Mouse (Mus musculus): ENCODE measurements around the gene Duxbl3. TPM values are rescaled to one million over a fixed set of nuclear protein-coding genes. Genes with fewer than 3 reads are reported as not detected.
"Not testable (repeated sequence)": the region's sequence is repeated elsewhere in the genome, so short reads cannot be mapped to it uniquely, and the experiment has no call there.

Gene Duxbl3
- polyA plus RNA-seq (2017; shearing (Covaris generic)), result not detected

DNA sequence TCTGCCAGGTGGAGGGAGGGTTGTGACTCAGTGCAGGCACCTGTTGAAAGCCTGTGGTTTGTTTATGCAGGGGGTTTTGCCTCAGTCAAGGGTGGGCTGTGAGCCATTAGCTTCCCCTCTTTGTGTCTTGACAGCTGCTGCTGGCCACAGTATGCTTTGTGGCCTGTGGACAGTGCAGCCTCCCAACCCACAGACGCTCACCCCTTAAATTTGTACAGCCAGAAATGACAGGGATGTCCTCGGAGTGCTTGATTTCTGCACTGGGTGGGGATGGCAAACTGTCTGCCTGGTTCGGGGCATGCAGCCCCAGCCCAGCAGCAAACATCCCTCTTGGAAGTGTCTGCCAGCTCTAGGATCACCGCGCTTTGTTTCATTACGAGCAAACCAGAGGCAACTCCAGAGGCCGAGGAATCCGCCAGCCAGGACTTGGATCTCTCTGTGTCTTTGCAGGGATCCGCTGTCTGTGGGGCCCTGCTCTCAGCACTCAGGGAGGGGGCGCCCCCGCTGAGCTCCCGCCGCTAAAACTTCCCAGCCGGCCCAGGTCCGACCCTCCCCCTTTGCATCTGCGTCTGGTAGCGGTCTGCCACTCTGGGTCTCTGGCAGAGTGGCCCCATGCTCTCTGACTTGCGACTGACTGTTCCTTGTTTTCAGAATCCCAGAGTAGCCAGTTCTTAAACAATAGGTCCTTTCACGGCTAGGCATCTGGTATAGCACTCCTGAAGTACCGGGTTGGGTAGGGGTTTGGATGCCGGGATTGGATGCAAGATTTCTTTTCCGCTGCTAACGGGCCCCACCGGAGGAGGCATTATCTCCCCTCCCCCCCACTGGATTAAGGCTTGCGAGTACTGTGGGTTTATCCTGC lies at the start of gene Duxbl3:
TSS of gene Duxbl3 (plus strand) at position 207 of the 862 bp plus-strand sequence.
- ATAC-seq, result not testable (repeated sequence)

DNA sequence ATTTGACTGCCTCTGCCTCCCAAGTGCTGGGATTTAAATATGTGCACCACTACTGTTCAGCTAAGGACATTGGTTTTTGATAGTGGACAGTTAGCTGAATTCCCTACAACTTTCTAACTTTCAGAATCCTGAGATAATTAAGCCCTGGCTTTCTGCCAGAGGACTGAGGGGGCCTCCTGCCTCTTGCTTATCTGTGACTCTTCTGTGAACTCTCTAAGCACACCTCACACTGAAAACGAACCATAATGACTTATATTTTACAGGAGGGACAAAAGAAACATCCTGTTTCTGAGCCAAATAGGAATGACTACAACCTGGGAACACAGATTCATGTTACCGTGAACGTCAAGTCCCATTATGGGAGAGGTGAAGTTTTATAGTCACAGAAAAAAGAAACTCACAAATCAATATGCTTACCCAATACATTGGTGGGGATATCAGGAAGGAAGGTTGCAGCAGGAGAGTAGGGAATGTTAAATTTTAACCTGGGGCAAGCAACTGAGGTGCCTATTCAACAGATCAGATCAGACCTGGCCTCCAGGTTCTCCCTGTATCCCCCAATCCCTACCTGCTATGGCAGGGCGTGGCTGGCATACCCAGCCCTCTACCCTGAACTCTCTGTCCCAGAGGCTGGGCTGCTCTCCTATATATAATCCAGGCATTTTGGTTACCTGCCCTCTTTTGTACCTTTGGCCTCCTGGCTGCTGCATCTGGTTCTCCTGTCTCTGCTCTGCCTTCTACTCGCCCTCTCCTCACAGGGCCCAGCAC lies 41.3 kb upstream of the Duxbl3 start:
- not testable (repeated sequence) for ATAC-seq

DNA sequence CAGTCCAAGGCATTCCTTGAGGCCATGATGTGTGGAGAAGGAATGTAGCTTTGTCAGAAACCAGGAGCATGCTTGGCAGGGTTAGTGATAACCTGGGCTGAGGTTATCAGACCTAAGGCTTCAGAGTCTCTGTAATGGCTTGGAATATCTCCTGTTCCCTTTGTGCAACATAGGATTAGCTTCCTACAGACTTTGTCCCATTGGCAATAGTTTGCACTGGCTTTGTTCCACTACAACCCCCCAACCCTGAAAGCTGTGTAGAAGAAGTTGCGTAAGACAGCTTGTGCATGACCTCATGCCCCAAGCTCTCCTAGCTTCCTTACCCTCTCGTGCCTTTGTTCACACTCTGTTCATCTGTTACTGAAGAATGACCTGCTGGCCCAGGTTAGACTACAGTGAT lies 20.6 kb upstream of the Duxbl3 start:
- not testable (repeated sequence) for ATAC-seq

DNA sequence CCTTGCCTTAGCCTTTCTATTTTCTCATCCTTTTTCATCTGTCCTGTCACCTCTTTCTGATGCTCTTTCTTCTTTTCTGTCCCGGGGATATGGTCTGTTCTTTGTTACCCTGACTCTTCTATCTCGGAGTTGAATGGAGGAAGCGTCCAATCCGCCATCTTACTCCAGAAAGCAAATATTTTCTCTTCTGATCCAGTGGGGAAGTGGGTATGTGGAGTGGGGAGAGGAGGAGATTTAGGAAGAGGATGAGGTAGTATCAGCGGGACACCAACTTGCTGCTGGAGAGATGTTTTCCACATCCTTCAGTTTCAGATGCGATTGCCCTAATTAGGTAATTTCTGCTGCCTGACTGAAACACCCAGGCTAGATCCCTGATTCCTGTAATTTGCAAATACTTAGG lies 967 bp downstream of the Duxbl3 start:
- not testable (repeated sequence) for ATAC-seq

DNA sequence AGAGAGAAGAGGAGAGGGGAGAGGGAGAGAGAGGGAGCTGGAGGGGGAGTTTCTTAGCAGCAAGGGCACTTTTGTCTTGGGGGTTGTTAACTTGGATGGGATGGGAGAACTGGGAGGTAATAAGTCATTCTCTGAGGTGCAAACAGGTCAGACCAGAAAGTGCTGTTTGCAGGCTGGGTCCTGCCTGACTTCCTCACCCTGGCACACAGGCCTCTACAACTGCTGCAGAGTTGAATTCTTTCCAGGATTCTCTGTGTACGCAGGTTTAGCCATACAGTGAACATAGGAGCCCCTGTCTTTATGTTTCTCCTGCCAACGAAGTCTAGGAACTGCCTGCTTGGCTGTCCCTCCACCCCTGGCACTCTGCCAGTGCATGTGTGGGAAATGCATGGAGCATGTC lies 29.0 kb downstream of the Duxbl3 start:
- not testable (repeated sequence) for ATAC-seq

DNA sequence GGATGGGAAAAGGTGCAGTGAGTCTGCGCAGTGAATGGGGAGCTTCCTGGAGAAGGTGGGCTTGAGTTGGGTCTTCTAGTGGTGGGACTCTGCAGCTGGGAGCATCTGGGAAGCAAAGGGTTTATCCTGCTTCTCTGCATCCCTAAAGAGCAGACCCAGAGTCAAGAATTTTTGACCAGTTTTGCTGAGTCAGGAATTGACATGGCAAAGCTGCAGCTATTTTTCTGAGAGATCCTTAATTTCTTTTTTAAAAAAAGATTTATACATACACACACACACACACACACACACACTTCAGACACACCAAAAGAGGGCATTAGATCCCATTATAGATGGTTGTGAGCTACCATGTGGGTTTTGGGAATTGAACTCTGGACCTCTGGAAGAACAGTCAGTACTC lies 36.1 kb downstream of the Duxbl3 start:
- ATAC-seq, result no peak

DNA sequence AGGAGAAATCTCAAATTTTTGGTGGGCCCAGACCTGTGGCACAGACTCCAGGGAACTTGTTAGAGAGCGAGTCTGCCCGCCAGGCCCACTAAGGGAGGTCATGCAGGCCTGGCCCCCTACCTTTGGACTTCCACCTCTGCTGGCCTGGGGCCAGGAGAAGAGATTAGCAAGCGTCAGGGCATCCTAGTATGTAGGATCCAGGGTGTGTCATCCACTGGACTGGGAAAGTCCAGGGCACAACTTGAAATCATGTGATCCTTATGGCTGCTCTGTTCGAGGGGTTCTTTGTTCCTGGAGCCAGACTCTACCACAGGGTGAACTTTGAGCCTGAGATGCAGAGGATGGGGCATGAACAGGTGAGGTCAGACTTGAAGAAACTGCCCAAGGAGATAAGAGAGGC lies 39.3 kb downstream of the Duxbl3 start:
- no peak for ATAC-seq

DNA sequence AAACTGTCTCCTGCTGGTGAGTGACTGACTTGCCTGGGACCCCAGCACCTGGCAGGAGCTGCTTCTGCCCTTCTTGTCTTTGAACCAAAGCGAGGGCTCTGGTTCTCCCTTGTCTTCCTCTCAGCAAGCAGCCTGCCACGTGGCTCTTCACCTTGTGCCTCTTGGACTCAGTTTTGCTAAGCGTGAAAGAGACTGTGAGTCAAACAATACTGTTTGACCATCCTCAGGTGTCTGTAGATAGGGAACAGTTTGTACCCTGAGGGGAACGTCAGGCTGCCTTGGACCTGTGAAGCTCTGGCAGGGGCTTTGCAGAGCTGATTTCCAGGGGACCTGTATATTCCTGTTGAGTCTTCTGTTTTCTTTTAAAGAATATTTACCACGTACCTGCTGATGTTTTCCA lies 39.7 kb downstream of the Duxbl3 start:
- ATAC-seq, result no peak

DNA sequence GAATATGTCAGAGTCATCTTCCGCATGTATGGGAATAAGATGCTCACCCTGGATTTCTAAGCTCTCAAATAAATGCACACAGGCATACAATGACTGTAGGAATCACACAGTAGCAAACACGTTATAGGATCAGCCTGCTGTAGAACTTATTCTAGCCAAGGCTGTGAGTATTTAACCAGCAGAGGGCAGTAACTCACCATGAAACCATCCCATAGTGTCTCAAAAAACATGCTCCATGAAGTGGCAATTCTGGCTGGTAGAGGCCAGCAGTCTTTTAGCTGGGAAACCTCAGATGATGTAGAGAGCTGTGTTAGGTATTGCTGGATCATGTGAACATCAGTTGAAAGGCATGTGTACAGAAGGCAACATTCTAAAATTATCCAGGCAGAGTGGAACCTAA lies 45.3 kb downstream of the Duxbl3 start:
- no peak for ATAC-seq

DNA sequence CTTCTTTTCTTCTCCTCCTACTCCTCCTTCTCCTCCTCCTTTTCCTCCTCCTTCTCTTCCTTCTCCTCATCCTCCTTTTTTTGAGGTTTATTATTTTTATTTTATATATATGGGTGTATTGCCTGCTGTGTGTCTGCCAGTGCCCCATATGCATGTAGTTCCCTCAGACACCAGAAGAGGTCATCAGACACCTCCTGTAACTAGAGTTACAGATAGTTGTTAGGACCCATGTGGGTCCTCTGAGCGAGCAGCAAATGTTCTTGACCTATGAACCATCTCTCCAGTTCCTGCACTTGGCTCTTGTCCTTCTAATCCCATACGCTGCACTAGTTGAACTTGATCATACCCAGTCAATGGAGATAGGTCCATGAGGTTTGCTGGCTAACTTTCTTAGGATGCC lies 48.3 kb downstream of the Duxbl3 start:
- no peak for ATAC-seq

DNA sequence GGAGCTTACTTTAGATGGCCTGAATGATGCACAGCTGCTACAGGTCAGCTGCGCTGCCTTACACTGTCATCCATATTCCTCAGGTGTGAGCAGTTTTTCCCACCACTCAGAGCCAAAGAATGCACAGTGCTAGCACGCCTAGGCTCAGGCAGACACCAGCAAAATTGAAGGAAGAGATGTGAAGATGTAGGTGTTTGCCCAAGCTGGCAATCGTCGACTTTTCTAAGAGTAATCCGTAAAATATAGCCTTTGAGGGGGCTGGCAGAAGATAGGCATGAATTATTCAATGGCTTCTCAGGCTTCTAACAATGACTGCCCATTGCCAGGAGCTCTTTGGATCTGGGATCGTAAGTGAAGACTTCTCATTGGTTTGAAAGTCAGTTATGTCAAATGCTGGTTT lies 51.1 kb downstream of the Duxbl3 start:
- no peak for ATAC-seq

DNA sequence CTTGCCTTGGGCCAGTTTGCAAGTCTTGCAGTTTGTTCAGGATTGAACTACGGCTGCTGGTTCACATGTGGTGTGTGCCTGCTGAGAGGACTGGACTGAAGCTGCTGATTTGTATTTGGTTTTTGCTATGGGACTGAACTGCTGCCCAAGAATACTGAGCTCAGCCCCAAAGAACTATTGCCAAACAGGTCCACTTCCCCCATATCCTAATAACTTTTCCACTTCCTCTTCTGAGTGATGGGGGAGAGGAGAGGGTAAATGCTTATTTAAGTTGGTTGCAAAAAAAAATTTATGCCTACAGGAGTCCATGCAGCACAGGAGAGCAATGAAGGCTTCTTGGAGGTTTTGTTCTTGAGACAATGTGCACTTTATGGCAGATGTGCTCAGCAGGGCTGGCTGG lies 51.7 kb downstream of the Duxbl3 start:
- ATAC-seq, result no peak

DNA sequence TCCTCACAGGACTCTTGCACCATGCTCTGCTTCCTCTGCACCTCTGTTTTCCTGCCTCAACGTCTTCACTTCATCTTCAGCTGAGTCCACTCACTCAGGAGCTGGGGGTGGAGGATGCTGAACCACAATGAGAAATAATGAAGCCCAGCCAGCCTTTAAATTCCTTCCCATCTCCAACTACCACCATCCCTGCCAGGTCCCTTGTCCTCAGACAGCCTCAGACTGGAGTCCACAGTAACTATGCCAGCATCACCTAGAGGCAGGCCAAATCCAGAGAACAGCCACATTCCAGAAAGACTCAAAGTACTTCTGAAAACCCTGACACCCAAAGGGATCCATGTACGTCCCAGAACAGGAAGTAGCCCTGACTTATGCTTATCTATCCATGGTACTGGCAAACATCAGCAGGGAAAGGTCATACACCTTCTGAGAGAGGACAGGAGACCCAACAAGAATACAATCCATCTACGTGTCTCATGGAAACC lies 58.5 kb downstream of the Duxbl3 start:
- ATAC-seq, result no peak

Other genes with a start within 250 kb of the Duxbl3 start
- gene Gm9780, start 215.3 kb upstream of the Duxbl3 start, polyA plus RNA-seq (2017; shearing (Covaris generic)), result not detected
- 10 to 100 TPM; 25.1 to 93.3 (median 41.0) TPM for gene Tmem254c, start 190.6 kb upstream of the Duxbl3 start, polyA plus RNA-seq (2017; shearing (Covaris generic))
- under 1 TPM in 1 of 3 experiments, not detected in 2; 0.33 TPM for gene Cphx2, start 176.4 kb upstream of the Duxbl3 start, polyA plus RNA-seq (2017; shearing (Covaris generic))
- not detected for gene Cphx3, start 175.7 kb upstream of the Duxbl3 start, polyA plus RNA-seq (2017; shearing (Covaris generic))
- gene Duxbl2, start 139.6 kb upstream of the Duxbl3 start, polyA plus RNA-seq (2017; shearing (Covaris generic)), result not detected
- gene Plac9b, start 75.5 kb upstream of the Duxbl3 start, polyA plus RNA-seq (2017; shearing (Covaris generic)), result not detected
- 10 to 100 TPM in 1 of 3 experiments, 1 to 10 TPM in 2; 6.9 to 46.1 (median 8.5) TPM for gene Tmem254b, start 50.9 kb upstream of the Duxbl3 start, polyA plus RNA-seq (2017; shearing (Covaris generic))

Measured in inflammation-experienced regulatory T-cells, adult 6 months (primary cell).